Mouse (Mus musculus) midbrain, postnatal 0 days (tissue): ENCODE measurements at regions not wholly inside any gene's neighbourhood (a gene's known extent, or its start where the extent isn't known, plus 50 kb on each side); places are given as distances from the start of the nearest gene placed in this dataset.
A peak's percentile ranks its signal among the peaks of the same experiment; 100 is the strongest.

Experiments
- ATAC-seq: fragments of 200-750 bp; cut with Nextera tagmentation; 2 replicates; pipeline ENCODE4 v1.8.0; 2017; ENCODE audit warnings: moderate number of reproducible peaks, mild to moderate bottlenecking, moderate TSS enrichment, moderate library complexity; ENCODE audit not compliant: low FRiP score
- DNase-seq: peaks from one replicate; pipeline ENCODE4 v3.0.0-alpha.2; 2015; ENCODE audit warnings: low spot score
- H3K27ac ChIP-seq: fragments of 300-500 bp; sonication (generic); 2 replicates; pipeline ENCODE4 v1.5.1; 2014; ENCODE audit warnings: low read depth, mild to moderate bottlenecking, low read length, mixed read lengths
- H3K27me3 ChIP-seq: fragments of 300-500 bp; sonication (generic); 2 replicates; pipeline ENCODE4 v1.6.1; 2014; ENCODE audit warnings: low read length, control low read depth, mixed read lengths; ENCODE audit not compliant: insufficient read depth
- H3K36me3 ChIP-seq: fragments of 300-500 bp; sonication (generic); 2 replicates; pipeline ENCODE4 v1.6.1; 2014; ENCODE audit warnings: low read length, control low read depth, mixed read lengths; ENCODE audit not compliant: insufficient read depth
- H3K4me1 ChIP-seq: fragments of 300-500 bp; sonication (generic); 2 replicates; pipeline ENCODE4 v1.6.1; 2014; ENCODE audit warnings: mild to moderate bottlenecking, control low read depth, antibody characterized with exemption, low read length, mixed read lengths; ENCODE audit not compliant: insufficient read depth
- H3K4me2 ChIP-seq: fragments of 300-500 bp; sonication (generic); 2 replicates; pipeline ENCODE4 v1.6.1; 2014; ENCODE audit warnings: low read depth, mild to moderate bottlenecking, low read length, mixed read lengths; ENCODE audit not compliant: poor library complexity, severe bottlenecking
- H3K4me3 ChIP-seq: fragments of 300-500 bp; sonication (generic); 2 replicates; pipeline ENCODE4 v1.5.1; 2014; ENCODE audit warnings: low read depth, mild to moderate bottlenecking, low read length, moderate library complexity
- H3K9ac ChIP-seq: fragments of 300-500 bp; sonication (generic); replicated peaks from 2 replicates; pipeline ENCODE4 v1.6.1; 2014; ENCODE audit warnings: mild to moderate bottlenecking, low read length, moderate library complexity, mixed read lengths; ENCODE audit not compliant: poor library complexity, severe bottlenecking
- H3K9me3 ChIP-seq: fragments of 300-500 bp; sonication (generic); 2 replicates; pipeline ENCODE4 v1.6.1; 2016; ENCODE audit warnings: low read length, control low read depth
- CTCF ChIP-seq: IDR thresholded peaks from 2 replicates; pipeline ENCODE4 v1.5.1; 2016; ENCODE audit warnings: antibody characterized with exemption, mild to moderate bottlenecking
- WGBS: fragments of 180-500 bp; shearing (Covaris S2); extraction: QIAGEN DNeasy Blood & Tissue Kit; methylation state at CpG from one replicate; pipeline ENCODE4 v1.1.7; 2014; 5-methylcytosine and 5-hydroxymethylcytosine counted together

- H3K4me2 ChIP-seq: no peak overlapping the region
- DNase-seq (no peak), ATAC-seq (peak; percentile 71; the same call in 1 of the 2 replicates)
- H3K9ac ChIP-seq: no peak overlapping the region
- peaks cover 8% of the 10 kb centered on the region; the same call in 1 of the 2 replicates for H3K4me1 ChIP-seq
- 13% methylated on average over 9 of the region's 9 CpGs for WGBS
- no peaks in the 10 kb centered on the region for H3K9me3 ChIP-seq
- no peak for TF ChIP-seq CTCF
- no peaks in the 10 kb centered on the region for H3K27me3 ChIP-seq
- no peaks in the 10 kb centered on the region for H3K36me3 ChIP-seq
- H3K27ac ChIP-seq: peak overlapping the region; percentile 77
- H3K4me3 ChIP-seq: no peak overlapping the region
These were observed 76.0 kb downstream of the Gm19935 start for GRCm38 (mm10) chr8:90740963-90741733.

DNA sequence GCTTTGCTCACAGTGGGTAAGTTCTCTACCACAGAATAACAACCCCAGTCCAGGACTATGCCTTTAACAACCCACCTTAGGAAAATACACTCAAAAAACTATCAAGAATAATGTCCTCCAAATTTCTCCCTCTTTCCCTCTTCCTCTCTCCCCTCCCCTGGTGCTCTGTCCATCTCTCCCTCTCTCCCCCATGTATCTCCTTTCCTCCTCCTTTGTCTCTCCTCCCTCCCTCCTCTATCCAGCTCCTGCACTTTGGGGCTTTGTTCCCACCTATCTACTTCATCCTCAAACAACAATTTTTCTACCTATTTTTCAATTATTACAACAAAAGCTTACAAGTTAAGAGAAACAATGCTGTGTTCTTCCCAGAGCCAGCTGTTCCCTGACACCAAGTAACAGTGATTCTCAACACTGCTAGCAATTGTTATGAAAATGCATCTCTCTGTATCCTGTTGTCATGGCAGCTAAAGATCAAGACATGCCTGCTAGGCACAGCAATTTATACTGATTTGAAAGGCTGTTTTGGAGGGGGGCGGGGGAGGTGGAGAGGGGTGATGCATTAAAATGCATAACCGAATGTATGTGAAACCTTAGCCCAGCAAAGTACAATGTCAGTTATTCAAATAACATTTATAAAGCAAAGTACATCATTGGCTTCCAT is 76.8 kb downstream of the Gm19935 start:
- Histone ChIP-seq H3K36me3 (no peaks in the 10 kb centered on the region), H3K9ac (no peak overlapping the region), H3K4me3 (no peak overlapping the region), H3K9me3 (no peaks in the 10 kb centered on the region), H3K27ac (peak overlapping the region; percentile 77), H3K4me1 (peaks cover 8% of the 10 kb centered on the region; the same call in 1 of the 2 replicates), H3K27me3 (no peaks in the 10 kb centered on the region), H3K4me2 (no peak overlapping the region; the same call in 1 of the 2 replicates)
- WGBS: 13% methylated on average over 2 of the region's 2 CpGs
- TF ChIP-seq CTCF: no peak
- ATAC-seq (peak; percentile 79; the same call in 1 of the 2 replicates), DNase-seq (peak; percentile 69)

DNA sequence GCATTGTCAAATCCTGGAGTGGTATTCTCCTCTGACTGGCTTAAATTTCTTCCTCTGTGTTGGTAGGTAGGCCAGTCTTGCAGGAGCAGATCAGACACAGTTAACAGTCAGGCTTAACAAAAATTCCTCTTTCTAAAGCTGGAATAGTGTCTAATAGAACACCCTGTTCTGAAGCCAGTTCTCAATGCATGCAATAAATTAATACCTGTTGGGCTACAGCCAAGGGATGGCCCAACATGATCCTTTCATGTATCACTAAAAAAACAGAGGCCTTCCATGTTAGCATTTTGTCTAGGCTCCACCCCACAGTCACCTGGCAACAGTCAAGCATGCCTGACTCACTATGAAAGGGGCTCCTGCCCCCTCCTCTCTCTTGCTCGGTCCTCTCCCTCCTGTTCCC is 89.2 kb downstream of the Gm19935 start:
- 16% methylated on average over 1 of the region's 1 CpGs for WGBS

DNA sequence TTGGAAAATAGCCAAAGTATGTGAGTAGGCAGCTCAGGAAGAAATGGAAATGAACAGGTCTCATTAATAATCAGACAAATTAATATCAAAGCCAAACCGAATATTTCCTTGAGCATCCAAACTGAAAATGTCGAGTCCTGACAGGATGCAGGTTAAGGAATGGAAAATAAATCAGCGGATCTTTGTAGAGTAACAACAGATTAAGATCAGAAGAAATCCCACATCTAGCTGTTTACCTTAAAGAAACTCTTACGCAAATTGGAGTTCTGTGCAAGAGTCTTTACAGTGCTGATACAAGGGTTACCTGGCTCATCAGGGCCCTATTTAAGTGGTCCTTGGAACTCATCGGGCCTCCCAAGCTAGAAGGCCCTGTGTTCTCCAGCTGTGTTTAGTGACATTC is 92.0 kb downstream of the Gm19935 start:
- no peaks in the 10 kb centered on the region for H3K4me1 ChIP-seq
- H3K4me3 ChIP-seq: no peak overlapping the region
- H3K27me3 ChIP-seq: no peaks in the 10 kb centered on the region
- H3K27ac ChIP-seq: no peak overlapping the region
- TF ChIP-seq CTCF: no peak
- H3K36me3 ChIP-seq: no peaks in the 10 kb centered on the region
- DNase-seq (no peak), ATAC-seq (no peak)
- WGBS: 84% methylated on average over 5 of the region's 5 CpGs
- H3K9me3 ChIP-seq: no peaks in the 10 kb centered on the region
- H3K4me2 ChIP-seq: no peak overlapping the region
- no peak overlapping the region for H3K9ac ChIP-seq

More for the DNA sequence above, 89.2 kb downstream of the Gm19935 start:
- no peak for TF ChIP-seq CTCF
- ATAC-seq: no peak
- Histone ChIP-seq H3K4me1 (no peaks in the 10 kb centered on the region), H3K9ac (no peak overlapping the region), H3K4me3 (no peak overlapping the region), H3K9me3 (no peaks in the 10 kb centered on the region), H3K27ac (no peak overlapping the region), H3K4me2 (no peak overlapping the region), H3K27me3 (no peaks in the 10 kb centered on the region), H3K36me3 (no peaks in the 10 kb centered on the region)
- DNase-seq: no peak

GRCm38 (mm10) chr8:90716436-90716835 is 100.8 kb downstream of the Gm19935 start:
- no peak overlapping the region for H3K9ac ChIP-seq
- no peak for TF ChIP-seq CTCF
- no peak overlapping the region for H3K4me2 ChIP-seq
- no peaks in the 10 kb centered on the region for H3K4me1 ChIP-seq
- no peaks in the 10 kb centered on the region for H3K36me3 ChIP-seq
- ATAC-seq (no peak), DNase-seq (no peak)
- H3K4me3 ChIP-seq: no peak overlapping the region
- no peaks in the 10 kb centered on the region for H3K9me3 ChIP-seq
- WGBS: 64% methylated on average over 3 of the region's 3 CpGs
- no peak overlapping the region for H3K27ac ChIP-seq
- H3K27me3 ChIP-seq: no peaks in the 10 kb centered on the region

GRCm38 (mm10) chr8:90708524-90708923 is 108.7 kb downstream of the Gm19935 start:
- Histone ChIP-seq H3K4me3 (no peak overlapping the region), H3K4me2 (no peak overlapping the region), H3K27me3 (no peaks in the 10 kb centered on the region), H3K9me3 (no peaks in the 10 kb centered on the region), H3K36me3 (no peaks in the 10 kb centered on the region), H3K4me1 (no peaks in the 10 kb centered on the region), H3K27ac (no peak overlapping the region), H3K9ac (no peak overlapping the region)
- peak; percentile 94 for TF ChIP-seq CTCF
- peak; percentile 87 for DNase-seq
- WGBS: 7% methylated on average over 5 of the region's 5 CpGs
- no peak for ATAC-seq
